Mouse (Mus musculus) embryonic facial prominence, embryonic 11.5 days (tissue): ENCODE measurements around the gene Ncoa3. TPM values are rescaled to one million over a fixed set of nuclear protein-coding genes. Genes with fewer than 3 reads are reported as not detected.

ENCODE experiments used
- ATAC-seq: fragments of 200-750 bp; cut with Nextera tagmentation; replicated peaks from 2 replicates; pipeline ENCODE4 v1.8.0; 2017; ENCODE audit warnings: low read depth; ENCODE audit not compliant: insufficient number of reproducible peaks, low FRiP score, low TSS enrichment
- DNase-seq: peaks from one replicate; pipeline ENCODE4 v3.0.0-alpha.2; 2015; ENCODE audit warnings: low spot score
- H3K27ac ChIP-seq: fragments of 300-500 bp; sonication (generic); replicated peaks from 2 replicates; pipeline ENCODE4 v1.5.1; 2014; ENCODE audit warnings: mild to moderate bottlenecking, low read depth, low read length, control low read depth
- H3K27me3 ChIP-seq: fragments of 300-500 bp; sonication (generic); 2 replicates; pipeline ENCODE4 v1.6.1; 2014; ENCODE audit warnings: mild to moderate bottlenecking, low read length, moderate library complexity, mixed read lengths; ENCODE audit not compliant: control insufficient read depth, insufficient read depth
- H3K36me3 ChIP-seq: fragments of 300-500 bp; sonication (generic); replicated peaks from 2 replicates; pipeline ENCODE4 v1.6.1; 2014; ENCODE audit warnings: low read depth, mild to moderate bottlenecking, low read length, moderate library complexity, mixed read lengths; ENCODE audit not compliant: control insufficient read depth, insufficient read depth
- H3K4me1 ChIP-seq: fragments of 300-500 bp; sonication (generic); 2 replicates; pipeline ENCODE4 v1.6.1; 2014; ENCODE audit warnings: low read length, mixed read lengths; ENCODE audit not compliant: control insufficient read depth, insufficient read depth
- H3K4me2 ChIP-seq: fragments of 300-500 bp; sonication (generic); 2 replicates; pipeline ENCODE4 v1.6.1; 2014; ENCODE audit warnings: low read depth, mild to moderate bottlenecking, control low read depth, low read length, moderate library complexity
- H3K4me3 ChIP-seq: fragments of 300-500 bp; sonication (generic); 2 replicates; pipeline ENCODE4 v1.5.1; 2014; ENCODE audit warnings: low read depth, low read length, control low read depth
- H3K9ac ChIP-seq: fragments of 300-500 bp; sonication (generic); replicated peaks from 2 replicates; pipeline ENCODE4 v1.6.1; 2014; ENCODE audit warnings: mild to moderate bottlenecking, control low read depth, low read length
- H3K9me3 ChIP-seq: fragments of 300-500 bp; sonication (generic); replicated peaks from 2 replicates; pipeline ENCODE4 v1.6.1; 2016; ENCODE audit warnings: mild to moderate bottlenecking, low read length, inconsistent platforms, mixed read lengths; ENCODE audit not compliant: control insufficient read depth
- WGBS: fragments of 180-500 bp; shearing (Covaris S2); extraction: QIAGEN DNeasy Blood & Tissue Kit; methylation state at CpG from one replicate; pipeline ENCODE4 v1.1.7; 2014; 5-methylcytosine and 5-hydroxymethylcytosine counted together
- polyA plus RNA-seq: library from polyadenylated mRNA; unstranded; fragments of >200 nt; fragmentation: Nextera tagmentation; extraction: Ambion mirVana; gene quantifications from 2 replicates; pipeline ENCODE4 v1.2.1, GENCODE M21; 2014

Gene Ncoa3
- polyA plus RNA-seq, 1 experiment from 2014 or later: 16.2 TPM

- Histone ChIP-seq H3K9me3 (no peaks in the 10 kb centered on the region), H3K4me1 (no peaks in the 10 kb centered on the region), H3K4me2 (no peak overlapping the region), H3K4me3 (no peak overlapping the region), H3K27me3 (no peaks in the 10 kb centered on the region), H3K36me3 (peaks cover 13% of the 10 kb centered on the region), H3K27ac (no peak overlapping the region), H3K9ac (no peak overlapping the region)
- 88% methylated on average over 9 of the region's 9 CpGs for WGBS
- ATAC-seq (no peak), DNase-seq (no peak)
Measured at GRCm38 (mm10) chr2:166068261-166068660, 75.8 kb downstream of the Ncoa3 start.

- H3K4me1 ChIP-seq: no peaks in the 10 kb centered on the region
- whole genome bisulfite sequencing: 83% methylated on average over 5 of the region's 5 CpGs
- H3K9me3 ChIP-seq: no peaks in the 10 kb centered on the region
- DNase-seq (no peak), ATAC-seq (no peak)
- H3K4me2 ChIP-seq: no peak overlapping the region
- no peak overlapping the region for H3K27ac ChIP-seq
- no peak overlapping the region for H3K4me3 ChIP-seq
- no peaks in the 10 kb centered on the region for H3K27me3 ChIP-seq
- peaks cover 13% of the 10 kb centered on the region for H3K36me3 ChIP-seq
- H3K9ac ChIP-seq: no peak overlapping the region
Measured at GRCm38 (mm10) chr2:166069164-166069563, 76.7 kb downstream of the Ncoa3 start.

GRCm38 (mm10) chr2:166069738-166070137 is 77.3 kb downstream of the Ncoa3 start:
- no peak overlapping the region for H3K9ac ChIP-seq
- H3K36me3 ChIP-seq: peaks cover 13% of the 10 kb centered on the region
- ATAC-seq (no peak), DNase-seq (no peak)
- no peak overlapping the region for H3K4me3 ChIP-seq
- H3K27me3 ChIP-seq: no peaks in the 10 kb centered on the region
- WGBS: 94% methylated on average over 7 of the region's 7 CpGs
- H3K4me2 ChIP-seq: no peak overlapping the region
- H3K4me1 ChIP-seq: no peaks in the 10 kb centered on the region
- H3K9me3 ChIP-seq: no peaks in the 10 kb centered on the region
- H3K27ac ChIP-seq: no peak overlapping the region

GRCm38 (mm10) chr2:166071481-166071880 is 79.0 kb downstream of the Ncoa3 start:
- ATAC-seq (no peak), DNase-seq (no peak)
- Histone ChIP-seq H3K27ac (no peak overlapping the region), H3K9ac (no peak overlapping the region), H3K4me3 (no peak overlapping the region), H3K36me3 (peaks cover 13% of the 10 kb centered on the region), H3K27me3 (no peaks in the 10 kb centered on the region), H3K9me3 (no peaks in the 10 kb centered on the region), H3K4me2 (no peak overlapping the region), H3K4me1 (no peaks in the 10 kb centered on the region)
- 91% methylated on average over 5 of the region's 5 CpGs for WGBS

- ATAC-seq (no peak), DNase-seq (no peak)
- Histone ChIP-seq H3K27me3 (no peaks in the 10 kb centered on the region), H3K27ac (no peak overlapping the region), H3K4me3 (no peak overlapping the region), H3K4me1 (no peaks in the 10 kb centered on the region), H3K9ac (no peak overlapping the region), H3K4me2 (no peak overlapping the region), H3K36me3 (peaks cover 13% of the 10 kb centered on the region), H3K9me3 (no peaks in the 10 kb centered on the region)
- WGBS: 78% methylated on average over 9 of the region's 9 CpGs
Measured at GRCm38 (mm10) chr2:166071889-166072288, 79.5 kb downstream of the Ncoa3 start.

- ATAC-seq (no peak), DNase-seq (no peak)
- Histone ChIP-seq H3K36me3 (peaks cover 13% of the 10 kb centered on the region), H3K4me1 (no peaks in the 10 kb centered on the region), H3K4me2 (no peak overlapping the region), H3K9ac (no peak overlapping the region), H3K27ac (no peak overlapping the region), H3K27me3 (no peaks in the 10 kb centered on the region), H3K4me3 (no peak overlapping the region), H3K9me3 (no peaks in the 10 kb centered on the region)
- WGBS: 81% methylated on average over 10 of the region's 10 CpGs
Measured at GRCm38 (mm10) chr2:166073082-166073481, 80.6 kb downstream of the Ncoa3 start.

GRCm38 (mm10) chr2:166074322-166074721 is 81.9 kb downstream of the Ncoa3 start:
- 63% methylated on average over 6 of the region's 6 CpGs for WGBS
- Histone ChIP-seq H3K36me3 (peaks cover 13% of the 10 kb centered on the region), H3K9me3 (no peaks in the 10 kb centered on the region), H3K27ac (no peak overlapping the region), H3K9ac (no peak overlapping the region), H3K4me1 (no peaks in the 10 kb centered on the region), H3K27me3 (no peaks in the 10 kb centered on the region), H3K4me2 (no peak overlapping the region), H3K4me3 (no peak overlapping the region)
- DNase-seq (no peak), ATAC-seq (no peak)

- H3K27ac ChIP-seq: no peak overlapping the region
- no peaks in the 10 kb centered on the region for H3K9me3 ChIP-seq
- DNase-seq: no peak
- H3K9ac ChIP-seq: no peak overlapping the region
- ATAC-seq: no peak
- no peaks in the 10 kb centered on the region for H3K4me1 ChIP-seq
- 93% methylated on average over 9 of the region's 9 CpGs for WGBS
- H3K36me3 ChIP-seq: peaks cover 9% of the 10 kb centered on the region
- no peak overlapping the region for H3K4me3 ChIP-seq
- no peak overlapping the region for H3K4me2 ChIP-seq
- no peaks in the 10 kb centered on the region for H3K27me3 ChIP-seq
Measured at GRCm38 (mm10) chr2:166077371-166077770, 84.9 kb downstream of the Ncoa3 start.
